Mouse (Mus musculus) ZHBTc4 (cell line): ENCODE measurements around the gene Nkx2-9.

Experiments
- DNase-seq: peaks from one replicate; pipeline ENCODE4 v3.0.0-alpha.2; 2011; ENCODE audit warnings: low read depth, low spot score

The Nkx2-9 gene

DNA sequence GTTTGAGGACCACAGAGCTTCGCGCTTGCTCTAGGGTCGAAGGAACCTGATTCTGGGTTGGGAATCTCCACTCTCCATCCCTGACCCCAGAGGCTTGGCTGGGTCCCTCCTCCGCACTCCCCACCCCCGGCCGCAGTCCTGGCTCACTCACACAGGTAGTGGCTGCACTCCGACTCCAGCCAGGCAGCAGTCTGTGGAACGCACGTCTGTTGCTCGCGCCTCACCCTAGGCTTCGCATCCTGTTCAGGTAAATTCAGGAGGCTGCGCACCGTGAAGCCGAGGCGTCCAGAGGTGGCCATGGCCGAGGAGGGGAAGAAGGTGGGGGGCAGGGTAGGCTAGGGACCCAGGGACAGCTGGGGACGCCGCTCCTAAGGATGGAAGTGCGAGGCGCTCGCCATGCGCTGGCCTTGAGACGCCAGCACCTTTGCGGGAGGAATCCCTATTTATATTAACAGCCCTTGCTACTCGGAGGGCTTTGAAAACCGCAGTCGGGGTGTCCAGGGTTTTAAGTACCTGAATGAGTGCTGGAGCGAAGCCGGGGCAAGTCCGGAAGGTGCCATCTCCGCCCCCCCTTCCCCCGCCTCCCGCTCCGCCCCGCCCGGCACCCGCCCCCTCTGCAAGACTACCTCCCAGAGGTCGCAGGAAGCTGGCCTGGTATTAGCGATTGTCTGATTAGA, at the start of gene Nkx2-9:
TSS of gene Nkx2-9 (minus strand) at position 524 of the 677 bp plus-strand sequence.
- peak; percentile 55 for DNase-seq

DNA sequence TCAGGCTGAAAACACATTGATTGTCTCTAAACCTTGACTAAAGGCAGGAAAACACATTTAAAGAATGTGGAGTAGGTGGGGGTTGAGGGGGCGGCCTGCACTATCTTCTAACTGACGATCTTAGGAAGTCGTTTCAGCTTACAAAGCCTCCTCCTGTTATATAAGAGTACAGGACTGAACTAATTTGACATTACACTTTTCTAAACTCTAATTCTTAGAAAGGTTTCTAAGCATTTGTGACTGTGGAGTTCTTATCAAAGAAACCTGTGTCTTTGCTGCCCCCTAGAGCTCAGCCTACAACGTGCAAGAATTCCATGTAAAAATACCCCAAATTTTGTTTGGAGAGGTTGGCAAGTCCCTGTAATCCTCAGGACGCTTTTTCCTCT, 24.1 kb upstream of the Nkx2-9 start:
- DNase-seq: peak; percentile 73

- DNase-seq: peak; percentile 70
Measured at GRCm38 (mm10) chr12:56636534-56637180, 23.6 kb upstream of the Nkx2-9 start.

DNA sequence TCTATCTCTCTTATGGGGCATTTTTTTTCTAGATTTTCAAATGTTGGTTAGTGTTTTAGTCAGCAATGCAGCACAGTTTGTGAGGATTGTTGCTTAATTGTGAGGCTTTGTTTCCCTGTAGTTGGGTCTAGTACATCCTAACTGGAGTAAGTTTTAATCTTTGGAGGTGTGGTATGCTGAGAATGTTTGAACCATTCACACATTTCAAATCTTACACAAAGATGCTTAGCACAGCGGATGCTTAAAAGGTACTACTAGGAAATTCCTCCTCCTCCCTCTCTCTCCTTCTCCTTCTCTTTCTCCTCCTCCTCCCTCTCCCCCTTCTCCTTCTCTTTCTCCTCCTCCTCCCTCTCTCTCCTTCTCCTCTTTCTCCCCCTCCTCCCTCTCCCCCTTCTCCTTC, 3.0 kb upstream of the Nkx2-9 start:
- no peak for DNase-seq

GRCm38 (mm10) chr12:56615391-56615790, 2.3 kb upstream of the Nkx2-9 start:
- DNase-seq: no peak

- DNase-seq: peak; percentile 36
Measured at GRCm38 (mm10) chr12:56614513-56614912, 1.4 kb upstream of the Nkx2-9 start.

- DNase-seq: peak; percentile 26
Measured at GRCm38 (mm10) chr12:56613916-56614510, 929 bp upstream of the Nkx2-9 start.

- no peak for DNase-seq
Measured at GRCm38 (mm10) chr12:56613438-56613830, 350 bp upstream of the Nkx2-9 start.

GRCm38 (mm10) chr12:56612349-56612735, 742 bp downstream of the Nkx2-9 start:
- no peak for DNase-seq

DNA sequence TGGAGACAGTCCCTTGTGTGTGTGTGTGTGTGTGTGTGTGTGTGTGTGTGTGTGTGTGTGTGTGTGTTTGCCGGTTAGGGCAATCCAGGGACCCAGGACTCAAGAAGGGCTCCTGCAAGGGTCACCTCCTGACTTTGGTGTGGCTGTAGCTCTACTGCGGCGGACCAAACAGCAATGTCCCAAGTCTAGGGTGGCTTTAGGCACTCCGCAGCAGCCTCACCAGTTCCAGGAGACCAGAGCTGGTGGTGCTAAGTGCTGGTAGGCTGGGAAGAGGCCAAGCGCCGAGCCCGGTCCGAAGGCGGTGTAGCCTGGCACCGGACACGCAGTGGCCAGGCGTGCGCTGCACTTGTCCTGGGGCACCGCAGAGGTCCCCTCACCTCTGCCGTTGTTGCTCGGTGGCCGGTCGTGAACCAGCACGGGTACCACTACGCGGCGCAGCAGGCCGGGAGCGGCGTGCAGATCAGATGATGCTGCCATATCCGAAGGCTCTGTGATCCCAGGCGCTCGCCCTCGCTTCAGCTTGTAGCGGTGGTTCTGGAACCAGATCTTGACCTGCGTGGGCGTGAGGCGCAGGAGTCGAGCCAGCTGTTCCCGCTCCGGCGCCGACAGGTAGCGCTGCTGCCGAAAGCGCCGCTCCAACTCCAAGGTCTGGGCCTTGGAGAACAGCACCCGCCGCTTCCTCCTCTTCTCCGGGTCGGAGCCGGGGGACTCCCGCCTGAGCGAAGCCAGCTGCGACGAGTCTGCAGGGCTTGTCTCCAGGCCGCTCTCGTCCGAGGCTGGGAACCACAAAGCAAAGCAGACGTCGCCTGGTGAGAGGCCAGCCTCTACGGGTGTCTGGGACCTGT, 1.4 kb downstream of the Nkx2-9 start:
- peak; percentile 67 for DNase-seq

DNA sequence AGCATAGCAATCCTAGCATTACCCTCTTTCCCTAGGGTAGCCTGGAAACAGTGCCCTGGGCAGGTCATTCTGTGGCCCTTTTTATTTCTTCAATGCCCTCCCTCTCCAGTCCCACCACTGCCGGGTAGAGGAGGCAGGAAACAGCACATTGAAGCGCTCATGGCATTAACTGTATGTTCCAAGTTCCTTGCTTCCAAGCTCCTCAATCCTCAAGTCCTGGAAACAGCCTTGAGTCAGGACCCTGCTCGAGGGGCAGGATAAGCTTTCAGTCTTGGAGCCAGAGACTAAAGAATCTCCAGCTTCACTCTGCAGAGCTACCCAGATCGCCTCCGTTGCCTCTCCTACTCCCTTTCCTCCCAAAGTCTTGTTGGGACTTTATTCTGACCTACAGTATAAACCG, 2.2 kb downstream of the Nkx2-9 start:
- DNase-seq: no peak

DNA sequence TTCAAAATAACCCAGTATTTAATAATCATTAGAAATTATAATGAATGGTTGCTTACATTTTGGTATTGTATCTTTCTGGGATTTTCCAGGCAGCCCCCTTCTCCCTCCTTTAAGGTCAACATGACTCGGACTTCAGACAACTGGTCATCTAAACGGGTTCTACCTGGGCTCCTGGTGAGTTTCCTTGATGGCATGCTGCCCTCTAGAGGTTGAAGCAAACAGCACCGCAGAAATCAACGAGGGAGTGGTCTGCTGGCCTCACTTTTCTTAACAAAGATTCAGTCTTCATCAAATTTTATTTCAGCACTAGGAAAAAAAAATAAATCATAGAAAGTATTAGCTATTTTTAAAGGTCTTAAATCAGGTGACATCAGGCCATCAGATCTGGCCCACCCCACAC, 21.4 kb downstream of the Nkx2-9 start:
- DNase-seq: peak; percentile 35

DNA sequence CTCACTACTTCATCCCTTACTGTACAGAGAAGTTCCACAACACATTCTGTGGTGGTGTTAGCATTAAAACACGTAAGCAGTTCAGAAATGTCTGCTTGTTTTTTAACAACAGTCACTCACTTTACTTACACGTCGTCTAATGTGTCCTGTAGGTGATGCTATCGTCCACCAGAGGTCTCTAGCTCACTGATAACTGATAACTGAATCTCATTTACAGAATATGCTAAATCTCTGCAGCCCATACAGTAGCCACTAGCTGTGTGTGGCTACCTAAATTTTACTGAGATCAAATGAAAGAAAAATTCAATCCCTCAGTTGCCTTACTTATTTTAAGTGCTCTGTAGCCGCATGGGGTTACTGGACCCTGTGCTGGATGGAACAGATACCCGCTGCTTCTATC, 25.3 kb downstream of the Nkx2-9 start:
- DNase-seq: peak; percentile 33
